Mouse (Mus musculus) hindlimb bud, embryonic 11.5 days (tissue): Measurements from ENCODE around the gene Vps45.

Experiments
- DNase-seq: peaks from one replicate; pipeline ENCODE4 v3.0.0-alpha.2; 2012; ENCODE audit warnings: low read depth, low spot score; ENCODE audit errors: extremely low spot score

The Vps45 gene

DNA sequence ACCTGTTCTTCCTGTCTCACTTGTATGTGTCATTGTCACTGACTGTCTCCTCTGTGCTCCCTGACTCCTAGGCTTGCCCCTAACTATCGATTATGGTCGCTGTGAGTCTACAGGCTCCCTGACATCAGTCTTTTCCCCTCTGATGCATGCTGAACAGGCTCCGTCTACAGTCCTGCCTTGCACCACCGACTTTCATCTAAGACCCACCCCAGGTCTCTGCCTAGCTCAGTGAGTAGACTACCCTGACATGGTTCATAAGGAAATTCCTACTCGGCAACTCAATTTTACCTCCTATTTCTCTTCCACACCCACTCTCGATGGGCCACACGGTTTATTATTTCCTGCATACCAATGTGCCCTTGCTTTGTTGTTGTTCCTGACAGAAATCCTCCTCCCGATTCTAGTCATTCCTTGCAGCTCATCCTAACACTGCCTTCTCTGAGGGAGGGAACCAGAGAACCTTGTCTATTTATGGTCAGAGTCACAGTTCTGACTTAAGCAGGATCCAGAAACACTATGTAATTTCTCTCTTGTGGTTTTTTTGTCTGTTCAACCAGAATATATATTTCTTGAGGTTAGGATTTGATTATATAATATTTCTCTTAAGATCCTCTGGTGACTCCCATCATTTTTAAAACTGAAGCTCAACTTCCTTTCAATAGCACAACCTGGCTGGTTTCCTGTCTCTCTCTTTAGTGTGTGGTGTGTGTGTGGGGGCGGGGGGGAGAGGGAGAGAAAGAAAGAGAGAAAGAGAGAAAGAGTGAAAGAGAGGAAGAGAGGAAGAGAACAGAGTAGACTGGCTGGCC, 18.2 kb downstream of the Vps45 start:
- DNase-seq = no peak

DNA sequence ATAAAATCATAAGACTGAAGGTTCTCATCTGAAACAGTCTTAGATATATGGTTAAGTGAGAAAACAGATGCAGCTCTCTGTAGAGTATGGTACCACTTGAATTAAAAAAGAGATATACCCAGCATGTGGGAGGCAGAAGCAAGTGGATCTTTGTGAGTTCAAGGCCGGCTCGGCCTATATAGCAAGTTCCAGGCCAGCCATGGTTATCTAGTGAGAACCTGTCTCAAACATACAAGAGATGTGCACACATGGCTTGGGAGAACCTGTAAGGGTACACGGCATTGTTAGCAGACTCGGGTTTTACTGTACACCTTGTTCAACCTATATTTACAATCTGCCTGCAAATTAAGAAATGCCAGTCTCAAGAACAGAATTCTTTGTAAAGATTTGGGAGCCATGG, 19.4 kb downstream of the Vps45 start:
- DNase-seq = no peak

DNA sequence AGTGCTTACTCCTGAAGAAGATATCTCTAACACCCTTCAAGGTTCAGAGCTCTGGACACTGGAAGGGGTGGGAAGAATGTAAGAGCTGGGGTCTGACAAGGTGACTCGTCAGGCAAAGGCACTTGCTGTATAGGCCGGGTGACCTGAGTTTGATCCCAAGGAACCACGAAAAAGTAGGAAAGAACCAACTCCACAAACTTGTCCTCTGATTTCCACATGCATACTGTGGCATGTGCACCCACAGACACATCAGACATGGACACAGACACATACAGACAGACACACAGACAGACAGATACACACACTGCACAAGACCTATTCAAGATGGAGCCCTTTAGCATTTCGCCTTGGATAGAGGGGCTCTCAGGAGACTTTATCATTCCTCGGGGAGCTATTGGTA, 20.1 kb downstream of the Vps45 start:
- DNase-seq = no peak

DNA sequence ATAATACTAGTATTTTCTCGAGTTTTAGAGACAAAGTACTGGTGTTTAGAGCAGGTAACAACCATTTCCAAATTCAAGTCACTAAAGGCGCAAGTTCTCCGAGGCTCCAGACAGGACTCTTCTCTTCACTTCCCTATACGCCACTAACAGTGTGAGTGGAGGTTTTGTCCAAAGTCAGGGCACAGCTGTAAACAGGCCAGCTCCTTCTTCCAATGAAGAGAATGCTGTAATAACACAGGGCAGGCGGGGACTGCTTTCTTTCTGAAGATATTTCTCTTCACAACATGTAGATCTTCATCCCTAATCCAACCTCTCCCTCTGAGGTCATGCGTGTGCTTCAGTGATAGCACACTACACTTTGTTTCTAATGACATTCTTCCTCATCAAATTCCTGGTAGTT, 21.5 kb downstream of the Vps45 start:
- no peak for DNase-seq

DNA sequence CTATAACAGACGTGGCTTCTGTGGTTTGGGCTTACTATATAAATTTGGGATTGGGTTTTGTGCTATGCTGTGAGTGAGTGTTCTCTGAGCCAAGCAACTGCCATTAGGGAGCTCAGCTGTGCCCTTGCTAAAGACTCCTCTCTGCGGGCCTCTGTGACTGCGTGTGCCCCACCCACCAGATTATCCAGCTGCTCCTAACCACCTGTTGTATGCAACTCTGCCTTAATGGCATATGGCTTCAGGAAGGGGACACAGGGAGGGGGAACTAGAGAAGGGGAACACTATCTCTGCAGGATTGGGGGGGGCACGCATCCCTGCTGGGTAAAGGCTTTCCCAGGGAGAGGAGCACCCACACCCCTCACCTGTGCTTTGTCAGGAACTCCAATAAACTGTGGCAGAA, 25.2 kb downstream of the Vps45 start:
- DNase-seq = no peak

DNA sequence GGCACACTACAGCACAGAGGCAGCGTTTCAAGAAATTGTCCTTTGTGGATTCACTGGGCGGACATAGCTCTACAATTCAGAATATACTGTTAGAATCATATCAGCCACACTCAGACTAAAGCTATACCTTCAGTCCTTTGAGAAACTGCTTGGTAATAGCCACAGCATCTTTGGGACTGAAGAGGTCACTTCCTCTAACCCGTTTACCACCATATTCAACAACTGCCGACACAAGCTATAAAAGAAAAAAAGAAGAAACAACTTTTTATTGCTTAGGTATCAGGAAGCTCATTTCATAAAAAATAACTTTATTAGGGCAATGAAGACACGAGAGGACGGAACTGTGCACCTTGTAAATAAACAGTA, 25.6 kb downstream of the Vps45 start:
- no peak for DNase-seq

DNA sequence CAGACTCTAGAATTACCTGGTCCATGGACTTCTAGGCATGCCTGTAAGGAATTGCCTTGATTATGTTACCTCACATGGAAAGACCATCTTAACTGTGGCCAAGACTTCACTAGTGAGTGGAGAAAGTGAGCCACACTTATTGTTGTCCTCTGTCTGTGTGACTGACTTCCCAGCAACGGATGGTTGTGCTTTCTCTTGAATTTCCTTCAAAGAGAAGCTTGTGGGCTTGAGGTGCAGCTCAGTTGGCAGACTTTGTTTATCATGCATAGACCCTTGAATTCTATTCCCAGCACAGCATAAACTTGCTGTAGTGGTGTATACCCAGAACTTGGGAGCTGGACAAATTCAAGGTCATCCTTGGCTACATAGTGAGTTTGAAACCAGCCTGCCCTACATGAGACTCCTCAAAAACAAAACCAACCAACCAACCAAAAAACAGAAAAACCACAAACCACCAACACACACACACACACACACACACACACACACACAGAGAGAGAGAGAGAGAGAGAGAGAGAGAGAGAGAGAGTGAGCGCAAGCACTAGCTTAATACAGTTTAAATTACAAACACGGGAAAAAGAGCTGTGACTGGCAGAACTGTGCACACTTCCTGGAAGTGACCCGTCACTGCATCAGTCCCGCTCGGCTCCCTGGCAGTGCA, 26.1 kb downstream of the Vps45 start:
- DNase-seq = no peak

DNA sequence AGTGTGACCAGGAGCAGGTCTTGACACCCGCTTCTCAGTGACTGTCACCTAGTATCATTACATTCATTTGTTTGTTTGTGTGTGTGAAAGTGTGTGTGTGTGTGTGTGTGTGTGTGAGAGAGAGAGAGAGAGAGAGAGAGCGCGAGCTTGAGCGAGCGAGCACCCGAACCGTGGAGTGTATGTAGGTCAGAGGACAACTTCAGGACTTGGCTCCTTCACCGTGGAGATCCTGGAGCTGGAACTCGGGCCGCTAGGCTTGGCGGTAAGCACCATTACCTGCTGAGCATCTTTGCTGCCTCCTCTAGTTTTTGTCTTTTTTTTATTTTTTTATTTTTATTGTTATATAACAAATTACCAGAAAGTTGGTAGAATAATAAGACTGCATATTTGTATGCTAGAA, 28.5 kb downstream of the Vps45 start:
- DNase-seq = no peak

DNA sequence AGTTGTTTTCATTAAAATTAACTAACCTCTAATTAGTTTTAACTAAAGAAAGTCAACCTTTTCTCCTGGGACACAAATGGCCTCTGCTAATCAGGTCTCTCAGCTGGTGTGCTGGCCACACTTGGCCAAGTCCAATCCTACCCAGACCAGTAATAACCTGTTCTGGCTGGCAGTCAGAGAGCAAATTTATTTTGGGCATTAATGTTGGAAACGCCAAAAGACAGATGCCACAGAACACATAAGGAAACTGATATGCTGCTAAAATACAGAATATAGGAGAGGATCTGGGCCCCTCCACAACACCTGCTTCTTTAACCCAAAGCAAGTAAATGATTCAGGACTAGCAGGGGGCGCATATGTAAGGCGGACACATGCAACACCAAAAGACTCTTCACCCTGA, 28.9 kb downstream of the Vps45 start:
- DNase-seq = no peak

DNA sequence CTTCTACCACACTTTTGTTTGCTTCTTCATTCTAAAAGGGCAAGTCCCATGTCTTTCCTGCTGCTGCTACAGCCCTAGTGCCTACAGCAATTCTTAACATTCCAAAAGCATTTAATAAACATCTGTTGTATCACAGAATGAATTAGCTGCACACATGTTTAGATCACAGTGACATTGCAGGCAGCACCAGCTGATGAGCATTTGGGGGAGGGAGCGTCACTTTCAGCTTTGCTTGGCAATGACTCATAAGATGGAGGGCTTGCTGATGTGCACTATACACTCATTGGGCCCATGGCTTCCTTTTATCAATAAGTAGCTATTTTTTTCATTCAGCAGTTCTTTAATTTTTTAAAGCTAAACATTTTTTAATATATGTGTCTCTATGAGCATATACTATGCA, 30.4 kb downstream of the Vps45 start:
- no peak for DNase-seq

DNA sequence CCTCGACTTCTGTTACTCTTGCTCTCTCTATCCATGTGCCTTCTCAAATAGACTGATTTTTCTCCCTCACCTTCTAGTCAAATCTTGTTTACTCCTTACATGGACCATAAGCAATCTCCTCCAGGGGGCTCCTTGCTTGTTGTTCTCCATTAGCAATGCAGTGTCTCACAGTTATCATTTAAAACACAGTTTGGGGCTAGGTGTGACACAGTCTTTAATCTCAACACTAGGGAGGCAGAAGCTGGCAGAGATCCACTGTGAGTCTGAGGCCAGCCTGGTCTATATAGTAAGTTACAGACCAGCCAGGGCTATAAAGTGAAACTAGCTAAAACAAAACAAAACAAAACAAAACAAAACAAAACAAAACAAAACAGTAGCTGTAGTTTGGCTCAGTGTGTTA, 31.1 kb downstream of the Vps45 start:
- DNase-seq = no peak

DNA sequence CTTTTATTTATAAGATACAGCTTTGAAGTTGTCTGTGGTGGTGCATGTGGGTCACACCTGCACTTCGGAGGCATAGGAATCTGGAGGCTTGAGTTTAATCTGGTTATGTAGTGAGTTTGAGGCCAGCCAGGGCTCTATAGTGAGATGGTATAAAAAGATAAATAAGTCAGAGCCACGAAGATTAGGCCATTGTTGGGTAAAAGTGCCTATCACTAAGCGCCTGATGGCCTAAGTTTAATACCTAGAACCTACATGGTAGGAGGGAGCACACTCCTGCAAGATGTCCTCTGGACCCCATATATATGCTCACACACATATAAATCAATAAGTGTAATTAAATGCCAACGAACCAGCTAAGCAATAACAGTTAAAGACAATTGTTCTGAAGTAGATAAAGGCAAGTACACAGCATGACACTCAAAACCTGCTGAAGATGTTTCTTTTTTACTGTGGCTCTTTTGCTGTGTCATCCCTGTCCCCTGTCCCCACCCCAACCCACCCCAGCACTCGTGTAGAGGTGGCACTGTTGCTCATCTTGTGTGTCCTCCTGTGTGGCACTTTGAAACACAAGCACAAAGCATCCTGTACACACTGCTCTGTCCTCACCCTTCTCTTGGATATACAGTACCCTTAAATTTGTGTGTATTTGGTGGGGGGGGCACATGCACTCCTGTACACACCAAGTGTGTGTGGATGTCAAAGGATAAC, 36.7 kb downstream of the Vps45 start:
- no peak for DNase-seq

DNA sequence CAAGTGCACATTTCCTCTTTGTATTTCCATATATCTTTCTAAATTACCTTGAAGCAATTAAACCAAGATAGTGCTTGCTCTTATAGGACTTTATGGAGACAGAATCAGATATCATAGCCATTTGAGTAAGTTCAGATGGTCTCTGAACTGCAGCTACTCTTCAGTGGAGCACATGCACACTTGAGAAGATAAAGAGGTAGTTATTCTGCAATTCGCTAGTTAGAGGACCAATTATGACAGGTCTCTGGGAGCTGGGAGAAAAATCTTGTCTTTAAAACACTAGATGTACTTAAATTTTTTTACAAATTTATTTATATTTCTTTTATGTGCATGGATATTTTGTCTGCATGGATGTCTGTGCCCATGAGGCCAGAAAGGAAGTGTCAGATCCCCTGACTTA, 37.5 kb downstream of the Vps45 start:
- DNase-seq = no peak

DNA sequence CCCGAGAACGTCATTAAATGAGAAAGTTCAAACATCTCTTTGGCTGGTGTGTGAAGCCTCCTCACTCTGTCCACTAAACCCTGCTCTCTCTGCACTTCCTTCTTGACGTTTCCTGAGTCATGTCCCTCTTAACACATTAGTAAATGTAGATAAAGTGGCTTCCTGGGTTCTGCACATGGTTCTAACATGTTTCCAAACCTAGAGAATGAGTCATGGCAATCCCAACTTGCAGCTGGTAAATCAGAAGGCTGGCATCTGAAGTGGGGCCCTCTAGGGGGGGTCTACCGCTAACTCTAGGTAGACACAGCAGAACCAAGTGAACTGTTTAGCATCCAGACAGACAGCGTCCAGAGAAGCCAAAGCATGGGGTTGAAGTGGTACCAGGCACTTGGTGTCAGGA, 40.8 kb downstream of the Vps45 start:
- DNase-seq = no peak

DNA sequence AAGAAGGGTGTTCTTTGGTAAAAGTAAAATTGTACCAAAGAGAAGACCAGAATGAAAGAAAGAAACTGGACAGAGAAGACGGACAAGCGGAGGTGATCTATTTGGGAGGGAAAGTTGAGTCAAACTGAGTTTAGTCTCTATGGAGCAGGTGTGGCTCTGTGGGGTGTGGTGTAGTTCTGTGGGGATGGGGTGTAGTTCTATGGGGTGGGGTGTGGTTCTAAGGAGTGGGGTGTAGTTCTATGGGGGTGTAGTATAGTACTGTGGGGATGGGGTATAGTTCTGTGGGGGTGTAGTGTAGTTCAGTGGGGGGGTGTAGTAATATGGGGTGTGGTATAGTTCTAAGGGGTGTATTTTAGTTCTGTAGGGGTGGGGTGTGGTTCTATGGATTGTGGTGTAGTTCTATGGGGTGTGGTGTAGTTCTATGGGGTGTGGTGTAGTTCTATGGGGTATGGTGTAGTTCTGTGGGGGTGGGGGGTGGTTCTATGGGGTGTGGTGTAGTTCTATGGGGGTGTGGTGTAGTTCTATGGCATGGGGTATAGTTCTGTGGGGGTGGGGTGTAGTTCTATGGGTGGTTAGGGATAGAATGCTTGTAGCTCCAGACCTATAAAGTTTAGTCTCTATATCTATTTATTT, 41.9 kb downstream of the Vps45 start:
- DNase-seq = no peak

DNA sequence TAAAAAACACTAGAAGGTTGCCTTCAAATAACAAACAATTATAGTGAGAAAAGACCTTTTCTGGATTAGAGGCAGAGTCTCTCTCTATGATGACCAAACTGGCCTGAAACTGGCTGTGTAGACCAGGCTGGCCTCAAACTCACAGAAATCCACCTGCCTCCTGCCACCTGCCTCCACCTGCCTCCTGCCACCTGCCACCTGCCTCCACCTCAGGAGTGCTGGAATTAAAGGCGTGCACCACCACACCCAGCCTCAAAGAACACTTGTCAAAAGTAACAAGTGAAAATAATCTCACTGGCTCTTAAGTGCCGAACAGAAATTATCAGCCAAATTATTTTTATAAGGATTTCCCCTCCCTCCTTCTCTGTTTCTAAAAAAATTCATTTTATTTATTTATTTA, 42.6 kb downstream of the Vps45 start:
- no peak for DNase-seq

DNA sequence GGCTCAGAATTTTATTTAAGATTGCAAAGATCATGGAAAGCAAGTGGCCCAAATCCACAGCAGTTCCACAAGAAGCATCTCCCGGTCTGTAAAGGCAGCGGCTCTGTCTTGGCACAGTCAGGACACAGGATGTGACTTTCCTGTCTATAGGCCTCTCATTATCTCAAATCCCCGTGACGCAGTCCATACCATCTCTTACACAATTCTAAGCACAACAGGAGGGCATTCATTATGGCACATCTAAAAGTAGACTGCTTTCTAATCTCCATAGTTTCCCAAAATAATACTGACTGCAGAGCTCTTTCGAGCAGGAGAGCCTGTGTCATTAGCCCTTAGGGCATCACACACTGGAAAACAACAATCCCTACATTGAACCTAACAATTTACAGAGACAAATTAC, 45.5 kb downstream of the Vps45 start:
- no peak for DNase-seq

DNA sequence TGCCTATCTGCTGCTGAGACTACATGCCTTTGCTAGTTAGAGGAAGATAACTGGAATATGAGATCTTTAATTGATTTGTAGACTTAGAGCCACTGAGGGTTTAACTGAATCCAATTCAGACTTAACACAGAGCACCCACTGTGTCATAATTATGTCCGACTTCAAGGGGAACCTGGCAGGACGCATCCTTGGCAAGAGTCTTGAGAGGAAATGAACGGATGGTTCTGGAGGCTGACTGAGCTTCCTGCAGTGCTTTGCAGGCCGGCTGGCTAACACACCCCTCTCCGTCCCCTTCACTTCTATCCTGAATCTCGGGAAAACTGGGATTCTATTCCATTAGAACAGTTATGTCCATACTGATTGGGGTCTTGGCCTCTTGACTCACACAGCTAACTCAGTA, 49.8 kb downstream of the Vps45 start:
- no peak for DNase-seq

DNA sequence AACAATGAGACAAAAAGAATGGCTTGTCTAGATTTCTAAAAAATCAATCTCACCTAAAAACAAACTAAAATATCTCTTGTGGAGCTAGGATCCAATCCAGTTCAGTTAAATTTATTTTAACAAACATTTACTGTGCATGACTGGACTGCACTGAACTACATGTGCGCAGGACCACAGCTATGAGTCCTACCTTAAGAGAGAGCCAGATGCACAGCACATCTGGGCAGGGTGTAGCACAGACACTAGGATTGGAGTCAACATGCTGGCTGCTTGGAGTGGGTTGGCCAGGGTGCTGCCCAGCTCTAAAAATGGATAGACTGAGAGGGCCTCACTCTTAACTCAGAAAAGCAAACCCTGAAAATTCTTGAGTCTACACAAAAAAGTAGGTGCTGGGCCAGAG, 56.7 kb downstream of the Vps45 start:
- no peak for DNase-seq

DNA sequence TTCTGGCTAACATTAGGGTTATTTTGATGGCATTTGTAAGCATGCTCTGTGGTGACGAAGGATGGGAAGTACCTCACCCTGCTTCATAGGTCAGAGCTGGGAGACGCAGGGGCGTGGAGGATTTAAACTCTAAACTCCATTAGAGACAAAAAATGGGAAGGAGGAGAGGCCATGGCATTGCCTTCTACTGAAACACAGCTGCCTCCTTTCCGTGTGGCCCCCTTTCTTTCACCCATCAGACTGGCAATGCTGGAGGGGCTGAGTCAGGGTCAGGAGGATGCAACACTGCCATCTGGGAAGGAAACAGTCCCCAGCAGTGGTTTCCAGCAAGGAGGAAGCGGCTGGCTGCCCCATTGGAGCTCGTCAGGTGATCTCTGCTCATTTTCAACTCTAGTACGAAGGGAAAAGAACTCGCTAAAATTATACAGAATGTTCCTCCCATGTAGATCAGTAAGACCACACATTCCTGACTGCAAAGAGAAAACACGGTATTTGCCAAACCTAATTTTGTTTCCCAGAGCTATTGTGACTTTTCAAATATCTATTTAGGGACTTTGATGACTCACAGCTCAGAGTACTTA, 57.3 kb downstream of the Vps45 start:
- no peak for DNase-seq

DNA sequence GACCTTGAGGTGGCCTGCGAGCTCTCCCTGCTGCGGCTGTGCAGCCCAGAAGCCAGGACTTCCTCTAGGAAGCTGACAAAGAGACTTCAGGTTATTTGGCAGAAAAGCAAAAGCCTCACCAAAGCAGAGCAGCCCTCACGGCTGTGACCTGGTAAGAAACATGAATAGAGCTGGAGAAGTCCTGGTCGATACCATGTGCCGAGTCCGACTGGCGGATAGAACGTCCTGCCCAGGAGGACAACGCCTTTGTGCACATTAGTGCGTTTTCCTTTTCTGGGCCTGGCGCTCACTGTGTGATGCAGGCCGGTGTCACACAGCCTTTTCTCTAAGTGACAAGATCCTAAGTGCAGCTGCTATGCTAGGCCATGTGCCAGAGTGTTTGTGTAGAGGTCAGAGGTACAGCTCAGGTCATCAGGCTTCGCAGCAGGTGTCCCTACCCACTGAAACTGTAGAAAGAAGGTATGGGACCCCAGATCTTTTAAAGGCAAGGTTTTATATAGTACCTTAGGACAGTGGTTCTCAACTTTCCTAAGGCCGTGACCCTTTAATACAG, 58.1 kb downstream of the Vps45 start:
- DNase-seq = no peak
